Mouse (Mus musculus) MEL-GATA-1-ER (cell line): ENCODE data around the gene Cox8c.

ENCODE experiments used
- DNase-seq: peaks from one replicate; pipeline ENCODE4 v3.0.0-alpha.2; 2012; ENCODE audit warnings: low read depth; ENCODE audit errors: extremely low read depth

Gene Cox8c

GRCm38 (mm10) chr12:102899091-102899490 is at the start of gene Cox8c:
TSS of gene Cox8c (plus strand) at chr12:102899316.
- DNase-seq = no peak

- no peak for DNase-seq
These were observed 38.3 kb upstream of the Cox8c start for GRCm38 (mm10) chr12:102860806-102861205.

GRCm38 (mm10) chr12:102869802-102870201 is 29.3 kb upstream of the Cox8c start:
- DNase-seq = no peak

- peak; percentile 13 for DNase-seq
These were observed 28.6 kb upstream of the Cox8c start for GRCm38 (mm10) chr12:102870527-102870926.

- DNase-seq = peak; percentile 40
These were observed 21.6 kb upstream of the Cox8c start for GRCm38 (mm10) chr12:102877301-102878030.

- DNase-seq = peak; percentile 66
These were observed 20.9 kb upstream of the Cox8c start, which contains the start of gene Btbd7 for GRCm38 (mm10) chr12:102878031-102878823. TSS of gene Btbd7 (minus strand) at chr12:102878471.

GRCm38 (mm10) chr12:102878901-102879300 is 20.2 kb upstream of the Cox8c start:
- no peak for DNase-seq

- no peak for DNase-seq
These were observed 13.4 kb upstream of the Cox8c start for GRCm38 (mm10) chr12:102885735-102886134.

- DNase-seq = no peak
These were observed 11.8 kb upstream of the Cox8c start for GRCm38 (mm10) chr12:102887366-102887765.

GRCm38 (mm10) chr12:102888568-102888967 is 10.5 kb upstream of the Cox8c start:
- DNase-seq = no peak

GRCm38 (mm10) chr12:102908191-102908590 is 9.1 kb downstream of the Cox8c start:
- no peak for DNase-seq

- DNase-seq = no peak
These were observed 17.0 kb downstream of the Cox8c start for GRCm38 (mm10) chr12:102916073-102916472.

GRCm38 (mm10) chr12:102929764-102930163 is 30.6 kb downstream of the Cox8c start:
- no peak for DNase-seq

GRCm38 (mm10) chr12:102930335-102930734 is 31.2 kb downstream of the Cox8c start:
- DNase-seq = no peak

- no peak for DNase-seq
These were observed 31.7 kb downstream of the Cox8c start for GRCm38 (mm10) chr12:102930789-102931188.

GRCm38 (mm10) chr12:102935892-102936291 is 36.8 kb downstream of the Cox8c start:
- DNase-seq = no peak

GRCm38 (mm10) chr12:102945571-102945970 is 46.5 kb downstream of the Cox8c start:
- DNase-seq = no peak

- DNase-seq = no peak
These were observed 48.7 kb downstream of the Cox8c start for GRCm38 (mm10) chr12:102947826-102948225.

- DNase-seq = no peak
These were observed 49.8 kb downstream of the Cox8c start, which contains the start of gene Unc79 for GRCm38 (mm10) chr12:102948778-102949394. TSS of gene Unc79 (plus strand) at chr12:102948859.

GRCm38 (mm10) chr12:102949395-102950208 is 50.5 kb downstream of the Cox8c start:
- DNase-seq = no peak
